Mouse (Mus musculus): ENCODE measurements at regions not wholly inside any gene's neighbourhood (a gene's known extent, or its start where the extent isn't known, plus 50 kb on each side); places are given as distances from the start of the nearest gene placed in this dataset.
"Not testable (repeated sequence)": the region's sequence is repeated elsewhere in the genome, so short reads cannot be mapped to it uniquely, and the experiment has no call there.

DNA sequence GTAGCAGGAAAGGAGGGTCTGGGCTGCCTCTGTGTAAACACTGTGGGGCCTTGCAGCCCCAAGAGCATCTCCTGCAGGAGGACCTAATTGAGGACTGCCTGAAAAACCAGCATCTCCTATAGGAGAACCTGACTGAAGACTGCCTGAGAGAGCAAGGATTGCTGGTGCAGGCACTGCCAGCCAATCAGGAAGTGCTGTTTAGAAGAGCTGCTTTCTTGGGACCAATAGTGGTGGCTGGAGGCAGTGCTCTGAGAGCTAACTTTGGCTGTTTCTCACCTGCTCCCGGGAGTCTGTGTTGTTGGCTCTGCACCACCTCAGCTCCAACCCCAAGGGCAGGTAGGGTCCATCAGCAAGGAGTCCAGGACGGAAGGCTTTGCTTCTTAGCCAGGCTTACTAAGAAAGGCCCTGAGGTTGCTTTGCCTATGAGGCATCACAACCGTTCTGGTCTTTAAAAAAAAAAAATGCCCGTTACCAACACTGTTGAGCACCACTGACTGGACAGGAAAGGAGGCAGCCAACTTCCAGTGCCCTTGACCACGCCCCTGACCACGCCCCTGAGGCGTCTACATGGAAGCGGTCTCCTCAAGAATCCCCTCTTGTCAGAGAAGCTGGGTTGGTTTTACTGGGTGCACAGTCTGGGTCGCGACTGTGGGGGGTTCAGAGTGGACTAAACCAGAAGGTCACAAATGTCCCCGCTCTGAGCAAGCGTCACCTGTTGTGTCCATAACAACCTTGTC is 105.0 kb upstream of the Ipo5 start:
- WGBS = 40% methylated on average over 12 of the region's 12 CpGs

DNA sequence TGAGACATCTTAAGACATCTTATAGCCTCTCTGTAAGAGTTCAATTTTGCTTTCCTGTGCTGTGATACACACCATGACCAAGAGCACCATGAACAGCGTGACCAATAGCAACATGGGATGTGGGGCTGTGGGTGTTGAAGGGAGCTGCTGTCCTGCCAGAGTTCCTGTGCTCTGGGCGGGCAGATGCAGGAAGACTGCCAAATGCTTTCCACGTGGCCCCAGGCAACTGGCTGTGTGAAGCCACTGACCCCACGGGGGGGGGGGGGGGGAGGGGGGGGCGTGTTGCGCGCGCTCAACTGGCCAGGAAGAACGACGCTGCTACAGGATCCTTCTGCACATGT is 104.5 kb upstream of the Ipo5 start:
- no peak for DNase-seq (ENCODE audit: low read depth, low spot score)
- 49% methylated on average over 7 of the region's 10 CpGs for WGBS

More for the DNA sequence above, 105.0 kb upstream of the Ipo5 start:
- DNase-seq (ENCODE audit: low read depth, low spot score) = not testable (repeated sequence)

DNA sequence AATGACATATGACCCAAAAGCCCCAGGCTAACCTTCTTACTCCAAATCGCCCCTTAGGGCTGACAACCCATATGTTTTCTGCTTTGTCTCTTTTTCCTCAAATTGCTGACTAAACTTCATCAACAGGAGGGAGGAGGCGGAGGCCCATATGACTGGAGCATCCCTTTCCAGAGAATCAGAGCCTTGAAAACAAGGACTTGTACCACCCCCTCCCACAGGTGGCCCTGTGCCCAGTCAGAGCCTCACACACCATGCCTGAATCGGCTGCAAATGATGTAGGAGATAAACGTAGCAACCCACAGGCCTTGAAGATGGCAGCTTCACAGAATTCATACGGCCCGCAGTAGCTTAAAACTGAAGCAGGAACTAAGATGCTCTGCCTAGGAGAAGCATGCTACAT is 101.7 kb upstream of the Ipo5 start:
- no peak for DNase-seq (ENCODE audit: low read depth, low spot score)
- 87% methylated on average over 6 of the region's 6 CpGs for WGBS

DNA sequence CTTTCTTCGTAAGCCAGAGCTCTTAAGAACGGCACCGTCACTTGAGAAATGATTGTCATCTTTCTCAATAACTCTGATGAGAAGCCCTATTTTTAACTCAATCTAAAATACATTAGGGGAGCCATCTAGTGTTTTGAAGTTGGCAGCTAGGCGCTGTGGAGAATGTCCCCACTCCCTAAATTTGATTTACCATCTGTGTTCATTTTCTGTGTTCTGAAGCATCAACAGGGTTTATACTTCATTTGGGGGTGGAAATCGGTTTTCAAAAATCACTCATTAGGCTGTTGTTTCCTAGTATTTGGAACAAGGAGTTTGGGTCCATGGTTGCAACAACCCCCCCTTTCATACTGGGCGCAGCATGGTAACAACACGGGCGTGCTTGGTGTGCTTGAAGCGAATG is 97.1 kb upstream of the Ipo5 start:
- DNase-seq (ENCODE audit: low read depth, low spot score) = no peak
- WGBS = 82% methylated on average over 9 of the region's 9 CpGs

DNA sequence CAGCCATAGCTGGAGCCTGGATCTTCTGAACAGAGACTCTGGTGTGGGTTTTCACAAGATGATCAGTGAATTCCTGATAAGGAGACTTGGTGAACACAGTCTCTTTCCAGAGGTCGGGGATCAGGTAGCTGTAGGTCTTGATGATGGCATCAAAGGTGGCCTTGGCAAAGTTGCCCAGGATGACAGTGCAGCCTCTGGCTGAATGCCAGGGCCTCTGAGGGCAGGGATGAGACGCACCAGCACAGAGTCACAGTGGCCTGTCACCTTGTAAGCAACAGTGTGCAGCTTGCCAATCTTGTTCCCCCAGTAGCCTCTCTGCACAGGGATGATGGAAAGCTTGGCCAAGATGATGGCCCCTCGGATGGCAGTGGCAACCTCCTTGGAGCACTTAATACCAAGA is 95.9 kb upstream of the Ipo5 start:
- 58% methylated on average over 3 of the region's 3 CpGs for WGBS

DNA sequence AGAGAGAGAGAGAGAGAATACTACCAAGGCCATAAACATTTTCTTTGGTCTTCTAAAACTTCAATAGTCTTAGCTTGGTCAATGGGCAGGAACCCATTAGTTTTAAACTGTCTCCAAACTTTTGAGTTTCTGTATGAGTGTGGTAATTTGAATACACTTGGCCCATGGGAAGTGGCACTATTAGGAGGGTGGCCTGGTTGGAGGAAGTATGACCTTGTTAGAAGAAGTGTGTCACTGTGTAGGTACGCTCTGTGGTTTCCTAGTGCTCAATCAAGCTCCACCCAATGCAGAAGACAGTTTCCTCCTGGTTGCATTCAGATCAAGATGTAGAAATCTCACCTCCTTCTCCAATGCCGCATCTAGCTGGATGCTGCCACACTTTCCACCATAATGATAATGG is 94.5 kb upstream of the Ipo5 start:
- 89% methylated on average over 2 of the region's 2 CpGs for WGBS
- DNase-seq (ENCODE audit: low read depth, low spot score) = no peak

More for the DNA sequence above, 95.9 kb upstream of the Ipo5 start:
- DNase-seq (ENCODE audit: low read depth, low spot score) = not testable (repeated sequence)

DNA sequence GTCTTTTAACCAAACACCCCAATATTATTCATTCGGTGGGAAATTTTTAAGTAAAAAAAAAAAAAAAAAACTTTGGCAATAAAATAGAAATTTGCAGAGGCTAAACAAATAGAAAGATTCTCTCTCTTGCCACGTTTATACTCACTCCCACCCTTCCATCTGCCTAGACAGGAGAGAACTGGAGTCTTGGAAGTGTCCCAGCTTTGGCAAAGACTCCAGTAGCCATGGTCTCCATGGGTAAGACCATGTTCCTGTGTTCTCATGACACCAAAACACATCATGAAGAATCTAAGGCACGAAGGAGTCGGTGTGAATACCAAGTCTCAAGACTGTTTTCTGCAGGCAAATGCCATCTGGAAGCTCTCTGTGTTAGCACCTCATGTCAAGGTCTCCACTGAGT is 84.8 kb upstream of the Ipo5 start:
- WGBS = 62% methylated on average over 4 of the region's 4 CpGs
- no peak for DNase-seq (ENCODE audit: low read depth, low spot score)

DNA sequence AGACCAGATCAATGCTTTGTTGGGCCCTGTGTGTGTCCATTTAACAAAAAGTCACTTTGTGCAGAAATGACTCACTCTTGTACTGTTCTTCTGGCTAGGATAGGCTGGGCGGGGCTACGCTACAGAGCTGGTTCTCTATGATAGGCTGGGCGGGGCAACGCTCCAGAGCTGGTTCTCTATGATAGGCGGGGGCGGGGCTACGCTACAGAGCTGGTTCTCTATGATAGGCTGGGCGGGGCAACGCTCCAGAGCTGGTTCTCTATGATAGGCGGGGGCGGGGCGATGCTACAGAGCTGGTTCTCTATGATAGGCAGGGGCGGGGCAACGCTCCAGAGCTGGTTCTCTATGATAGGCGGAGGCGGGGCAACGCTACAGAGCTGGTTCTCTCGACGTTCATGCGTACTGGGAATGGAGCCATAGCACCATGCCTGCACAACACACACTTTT is 80.6 kb upstream of the Ipo5 start:
- not testable (repeated sequence) for DNase-seq (ENCODE audit: low read depth, low spot score)
- 17% methylated on average over 20 of the region's 20 CpGs for WGBS

DNA sequence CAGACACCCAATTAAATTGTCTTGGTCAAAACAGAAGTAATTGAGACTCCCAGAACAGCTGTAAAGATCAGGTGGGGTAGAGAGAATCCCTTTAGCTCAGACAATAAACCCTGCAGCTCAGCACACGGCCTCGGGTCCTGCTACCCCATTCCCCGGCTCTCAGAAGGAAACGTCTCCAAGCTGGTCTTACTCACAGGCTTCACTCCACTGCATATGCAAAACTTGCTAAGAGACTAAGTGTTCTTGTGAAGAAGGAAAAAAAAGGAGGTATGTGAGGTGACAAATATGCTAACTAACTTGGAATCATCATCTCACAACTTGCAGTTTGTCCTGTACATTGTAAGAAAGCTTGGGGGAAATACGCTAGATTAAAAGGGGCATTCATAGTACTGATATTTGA is 79.6 kb upstream of the Ipo5 start:
- DNase-seq (ENCODE audit: low read depth, low spot score) = no peak
- WGBS = 40% methylated on average over 5 of the region's 5 CpGs

DNA sequence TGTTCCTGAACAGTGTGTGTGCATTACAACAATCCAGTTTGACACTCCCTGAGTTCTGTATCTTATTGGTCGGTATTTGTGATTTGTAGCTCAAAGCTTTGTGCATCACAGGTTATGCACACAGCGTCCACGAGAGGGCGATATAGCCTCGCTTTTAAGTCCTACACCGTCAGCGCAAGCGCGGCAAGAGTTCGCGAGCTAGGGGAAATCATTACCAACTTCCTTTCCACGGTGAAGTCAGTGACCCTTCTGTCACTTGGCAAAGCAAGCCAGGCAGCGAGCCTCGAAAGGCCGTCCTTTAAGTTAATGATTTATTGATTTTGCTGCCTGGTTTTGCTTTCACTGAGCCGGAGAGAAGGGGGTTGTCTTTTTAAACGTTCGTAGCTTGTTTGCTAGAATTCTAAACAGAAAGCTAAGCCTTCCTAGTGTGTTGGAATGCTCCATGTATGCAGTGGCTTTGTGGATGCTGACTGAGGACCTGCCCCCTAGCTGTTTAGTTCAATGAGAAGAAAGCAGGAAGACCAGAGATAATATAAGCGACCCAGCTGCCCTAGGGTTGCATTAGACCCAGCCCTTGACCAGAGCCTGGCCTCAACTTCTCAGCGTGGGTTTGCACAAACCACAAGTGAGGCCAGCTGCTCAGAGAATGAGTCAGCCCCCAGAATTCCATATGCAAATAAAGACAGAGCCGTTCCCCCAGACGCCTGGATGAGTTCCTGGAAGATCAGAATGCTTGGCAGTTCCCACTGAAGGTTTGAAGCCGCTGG is 79.0 kb upstream of the Ipo5 start:
- under 1% methylated on average over 23 of the region's 23 CpGs for WGBS
- peak; percentile 94 for DNase-seq (ENCODE audit: low read depth, low spot score)

DNA sequence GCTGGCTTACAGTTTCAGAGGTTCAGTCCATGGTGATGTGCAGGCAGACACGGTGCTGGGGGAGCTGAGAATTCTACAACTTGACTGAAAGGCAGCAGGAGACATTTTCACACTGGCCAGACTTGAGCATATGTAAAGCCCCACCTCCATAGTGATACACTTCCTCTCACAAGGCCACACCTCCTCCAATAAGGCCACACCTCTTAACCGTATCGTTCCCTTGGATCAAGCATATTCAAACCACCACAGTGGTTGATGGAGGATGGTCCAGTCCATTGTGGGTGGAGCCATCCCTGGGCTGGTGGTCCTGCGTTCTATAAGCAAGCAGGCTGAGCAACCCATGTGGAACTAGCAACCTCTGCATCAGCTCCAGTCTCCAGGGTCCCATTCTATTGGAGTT is 76.2 kb upstream of the Ipo5 start:
- 85% methylated on average over 4 of the region's 4 CpGs for WGBS
- DNase-seq (ENCODE audit: low read depth, low spot score) = no peak

DNA sequence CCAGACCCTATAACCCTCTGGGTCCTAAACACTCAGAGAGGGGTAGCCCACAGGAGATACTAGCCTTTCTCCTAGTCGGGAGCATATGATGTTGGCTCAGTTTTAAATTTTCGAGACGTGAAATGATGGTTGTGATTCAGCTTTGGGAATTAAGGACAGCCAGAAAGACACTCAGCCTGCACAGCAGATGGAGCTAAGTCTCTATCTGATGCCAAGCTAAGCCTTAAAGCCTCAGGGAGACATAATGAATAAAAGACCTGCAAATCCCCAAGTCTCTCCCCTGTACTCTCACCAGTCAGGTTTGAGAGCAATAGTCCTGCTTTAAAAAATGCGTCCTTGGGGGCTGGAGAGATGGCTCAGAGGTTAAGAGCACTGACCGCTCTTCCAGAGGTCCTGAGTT is 75.3 kb upstream of the Ipo5 start:
- 70% methylated on average over 5 of the region's 5 CpGs for WGBS
- no peak for DNase-seq (ENCODE audit: low read depth, low spot score)

DNA sequence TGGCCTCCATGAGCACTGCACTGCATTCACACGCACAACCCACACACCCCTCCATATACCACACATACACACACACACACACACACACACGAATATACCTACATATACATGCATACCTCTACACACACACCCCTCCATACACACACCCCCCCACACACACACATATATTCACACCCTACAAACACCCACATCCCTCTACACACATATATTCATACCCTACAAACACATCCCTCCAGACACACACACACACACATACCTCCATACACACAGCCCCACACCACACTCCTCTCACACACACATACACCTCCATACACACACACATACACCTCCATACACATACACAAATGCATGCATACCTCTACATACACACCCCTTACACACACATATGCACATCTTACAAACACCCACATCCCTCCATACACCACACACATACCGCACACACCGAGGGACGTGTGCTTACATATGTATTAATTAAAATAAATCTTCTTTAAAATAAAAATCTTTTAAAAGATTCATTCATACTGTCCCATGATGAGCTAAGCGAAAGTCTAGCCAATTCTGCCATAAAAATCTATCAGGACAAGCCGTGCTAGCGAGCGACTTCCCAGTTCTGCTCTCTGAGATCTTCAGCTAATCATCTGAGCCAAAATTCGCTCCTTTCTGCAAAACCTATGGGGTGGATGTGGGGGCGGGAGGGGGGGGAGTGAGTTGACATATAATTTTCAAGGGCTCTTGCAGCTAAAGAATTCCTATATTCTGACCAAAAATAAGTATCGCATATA is 74.3 kb upstream of the Ipo5 start:
- DNase-seq (ENCODE audit: low read depth, low spot score) = no peak
- WGBS = 88% methylated on average over 12 of the region's 12 CpGs

DNA sequence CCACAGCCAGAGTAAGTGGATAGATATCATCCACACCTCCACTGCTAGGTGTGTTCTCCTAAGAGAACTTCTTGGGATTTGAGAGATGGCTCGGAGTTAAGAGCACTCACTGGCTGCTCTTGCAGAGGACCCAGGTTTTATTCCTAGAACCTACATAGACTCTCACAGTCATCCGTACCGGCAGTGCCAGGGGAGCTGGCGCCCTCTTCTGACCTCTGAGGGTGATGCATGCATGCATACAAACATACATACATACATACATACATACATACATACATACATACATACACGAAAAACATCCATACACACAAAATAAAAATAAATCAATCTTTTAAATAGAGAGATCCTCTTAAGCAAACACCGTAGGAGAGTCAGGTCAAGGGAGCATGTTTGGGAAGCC is 70.1 kb upstream of the Ipo5 start:
- WGBS = 82% methylated on average over 6 of the region's 6 CpGs

DNA sequence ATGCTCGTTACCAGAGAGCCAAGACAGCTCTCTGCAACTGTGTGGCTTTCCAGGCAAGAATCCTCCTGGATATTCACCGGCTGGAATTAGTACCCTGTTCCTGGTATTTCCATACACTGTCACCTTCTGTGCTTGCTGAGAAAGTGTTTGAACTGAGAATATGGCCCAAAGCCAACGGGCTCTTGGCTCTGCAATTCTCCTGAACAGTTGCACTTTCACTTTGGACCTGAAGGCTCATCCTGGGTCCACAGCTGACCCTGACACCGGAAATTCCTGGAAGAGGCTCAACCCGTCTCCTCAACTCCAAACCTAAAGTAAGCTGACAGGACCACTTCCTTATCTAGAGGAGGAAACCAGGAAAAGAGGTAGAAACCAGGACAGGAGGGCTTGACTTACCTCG is 69.7 kb upstream of the Ipo5 start:
- 19% methylated on average over 6 of the region's 6 CpGs for WGBS
- DNase-seq (ENCODE audit: low read depth, low spot score) = no peak

More for the DNA sequence above, 70.1 kb upstream of the Ipo5 start:
- no peak for DNase-seq (ENCODE audit: low read depth, low spot score)

DNA sequence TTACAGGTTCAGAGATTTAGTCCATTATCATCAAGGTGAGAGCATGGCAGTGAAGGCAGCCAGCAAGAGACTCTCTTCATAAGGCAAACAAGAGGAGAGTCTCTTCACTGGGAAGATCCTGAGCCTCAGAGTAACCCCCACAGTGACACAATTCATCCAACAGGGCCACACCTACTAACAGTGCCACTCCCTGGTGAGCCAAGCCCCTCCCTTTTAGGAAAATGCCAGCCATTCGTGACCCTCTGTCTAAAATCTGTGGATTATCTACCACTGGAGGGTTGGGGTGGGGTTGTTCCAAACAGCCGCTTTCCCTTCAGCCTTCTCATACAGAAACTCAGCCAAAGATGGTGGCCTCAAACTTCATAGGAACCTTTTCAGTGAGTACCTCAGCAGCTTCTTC is 65.9 kb upstream of the Ipo5 start:
- WGBS = 65% methylated on average over 2 of the region's 2 CpGs
- no peak for DNase-seq (ENCODE audit: low read depth, low spot score)

DNA sequence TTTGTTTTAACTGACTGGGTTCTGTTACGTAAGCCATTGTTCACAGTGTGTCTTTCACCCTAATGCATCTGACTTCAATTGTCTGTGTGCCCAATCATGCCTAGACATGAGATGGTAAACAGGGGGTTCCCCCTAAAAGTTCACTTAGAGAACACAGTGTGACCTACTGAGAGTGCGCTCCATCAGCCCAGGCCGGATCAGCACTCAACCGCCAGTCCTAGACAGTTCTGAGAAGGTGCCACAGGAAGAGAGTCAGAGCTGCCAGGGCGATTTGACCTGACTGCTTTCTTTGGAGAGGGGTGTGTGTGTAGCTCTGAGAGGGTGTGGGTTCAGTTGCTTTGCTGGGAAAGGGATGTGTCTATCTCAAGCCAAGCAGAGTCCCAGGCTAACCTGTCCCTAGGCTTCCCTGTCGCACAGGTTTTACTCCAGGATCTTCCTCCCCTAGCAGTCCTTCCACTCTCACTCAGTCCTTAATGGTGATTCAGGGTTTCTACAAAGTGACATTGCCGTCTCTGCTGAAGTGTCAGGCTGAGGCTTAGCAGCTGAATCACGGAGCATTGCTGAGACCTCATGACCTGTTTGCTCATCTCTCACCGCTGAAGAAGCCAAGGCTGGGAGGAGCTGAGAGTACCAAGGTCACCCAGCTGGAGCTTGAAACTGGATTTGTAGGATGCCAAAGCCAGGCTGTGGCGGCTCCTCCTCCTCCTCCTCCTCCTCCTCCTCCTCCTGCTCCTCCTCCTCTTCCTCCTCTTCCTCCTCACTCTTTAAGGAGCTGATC is 64.8 kb upstream of the Ipo5 start:
- no peak for DNase-seq (ENCODE audit: low read depth, low spot score)
- WGBS = 49% methylated on average over 10 of the region's 10 CpGs

DNA sequence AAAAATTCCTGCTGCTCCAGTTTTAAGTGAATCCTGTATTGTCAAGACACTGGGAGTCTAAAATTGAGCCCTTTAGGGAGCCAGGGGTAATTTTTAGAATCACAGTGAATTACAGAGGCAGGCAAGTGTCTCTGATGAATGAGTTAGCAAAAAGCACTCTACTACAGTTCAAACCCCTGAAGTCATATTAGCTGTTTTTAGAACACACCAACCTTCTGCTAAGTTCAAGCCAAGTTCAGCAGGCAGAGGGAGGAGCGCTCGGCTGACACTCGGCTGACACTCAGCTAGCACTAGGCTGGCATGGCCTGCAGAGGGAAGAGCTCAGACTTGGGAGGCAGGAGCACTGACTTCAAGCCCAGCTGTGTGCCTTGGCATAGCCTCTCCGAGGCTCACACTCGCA is 64.0 kb upstream of the Ipo5 start:
- DNase-seq (ENCODE audit: low read depth, low spot score) = no peak
- WGBS = 55% methylated on average over 5 of the region's 5 CpGs

DNA sequence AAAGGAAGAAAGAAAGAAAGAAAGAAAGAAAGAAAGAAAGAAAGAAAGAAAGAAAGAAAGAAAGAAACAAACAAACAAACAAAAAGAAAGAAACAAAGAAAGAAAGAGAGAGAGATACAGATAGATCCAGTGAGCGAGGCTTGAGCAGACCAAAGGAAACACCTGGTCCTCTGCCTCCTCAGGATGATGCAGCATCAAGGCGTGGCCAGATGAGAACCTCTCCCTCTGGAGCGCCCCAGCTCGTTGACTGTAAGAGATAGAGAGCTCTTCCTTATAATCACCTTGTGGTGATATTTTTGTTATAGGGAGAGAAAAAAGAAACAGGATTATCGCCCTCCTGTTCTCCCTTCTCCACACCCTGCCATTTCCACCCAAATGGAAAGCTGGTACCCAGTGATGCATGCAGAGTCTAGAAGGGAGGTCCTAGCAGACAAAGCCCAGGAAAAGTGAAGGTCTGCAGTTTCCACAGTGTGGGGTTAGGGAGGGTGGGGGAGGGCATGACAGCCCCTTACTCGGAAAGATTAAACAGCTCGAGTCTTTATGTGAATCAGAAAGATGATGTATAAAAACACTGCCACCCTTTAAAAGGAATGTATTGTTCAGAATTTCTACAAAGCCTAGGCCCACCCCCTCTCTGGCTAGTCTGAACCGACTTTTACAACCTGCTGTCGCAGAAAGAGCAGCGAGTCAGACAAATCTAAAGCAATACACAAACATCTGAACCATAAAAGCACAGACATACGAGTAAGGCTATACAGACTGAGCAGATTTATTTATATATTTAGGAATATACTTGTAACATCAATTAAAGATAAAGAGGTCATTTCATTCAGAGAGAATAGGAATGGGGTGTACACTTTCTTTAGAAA is 62.7 kb upstream of the Ipo5 start:
- no peak for DNase-seq (ENCODE audit: low read depth, low spot score)
- 39% methylated on average over 11 of the region's 11 CpGs for WGBS

All from large intestine, adult 2 months (tissue).